Mouse (Mus musculus) liver, adult 2 months (tissue): ENCODE data around the gene Plbd2.

Source experiments
- CTCF ChIP-seq: fragments of 200-500 bp; IDR thresholded peaks from 2 replicates; pipeline ENCODE4 v1.5.1; 2011; ENCODE audit warnings: low read depth, low read length, control low read depth
- POLR2A ChIP-seq: fragments of 200-500 bp; IDR thresholded peaks from 2 replicates; pipeline ENCODE4 v1.6.1; 2011; ENCODE audit warnings: low read length, control low read depth; ENCODE audit not compliant: insufficient read depth; ENCODE audit errors: extremely low read depth

DNA sequence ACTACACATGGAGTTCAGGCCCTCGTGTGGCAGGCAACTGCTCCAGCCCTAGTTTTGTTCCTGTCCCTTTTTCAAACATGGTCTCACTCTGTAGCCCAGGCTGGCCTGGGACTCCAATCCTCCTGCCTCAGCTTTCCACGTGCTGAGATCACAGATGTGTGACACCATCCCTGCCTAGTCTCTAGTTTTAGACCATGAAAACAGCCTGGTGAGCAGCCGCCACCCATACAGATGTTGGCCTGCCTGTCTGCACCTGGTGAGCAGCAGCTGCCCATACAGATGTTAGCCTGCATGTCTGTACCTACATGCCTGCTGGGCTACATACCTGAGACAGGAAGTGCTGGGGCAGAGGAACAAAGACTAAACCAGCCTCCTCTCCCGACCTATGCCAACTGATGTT, 4.2 kb downstream of the Plbd2 start:
- TF ChIP-seq POLR2A (no peak), CTCF (no peak)
